Mouse (Mus musculus) cerebellum, postnatal 36 days (tissue): ENCODE data around the gene Rundc1.
"Not testable (repeated sequence)": the region's sequence is repeated elsewhere in the genome, so short reads cannot be mapped to it uniquely, and the experiment has no call there.

Experiments used
- DNase-seq, 2 experiments: peaks; one replicate each; pipeline ENCODE4 v3.0.0; 2021 to 2022; ENCODE audit warnings: mixed read lengths in 2 of 2

The Rundc1 gene

DNA sequence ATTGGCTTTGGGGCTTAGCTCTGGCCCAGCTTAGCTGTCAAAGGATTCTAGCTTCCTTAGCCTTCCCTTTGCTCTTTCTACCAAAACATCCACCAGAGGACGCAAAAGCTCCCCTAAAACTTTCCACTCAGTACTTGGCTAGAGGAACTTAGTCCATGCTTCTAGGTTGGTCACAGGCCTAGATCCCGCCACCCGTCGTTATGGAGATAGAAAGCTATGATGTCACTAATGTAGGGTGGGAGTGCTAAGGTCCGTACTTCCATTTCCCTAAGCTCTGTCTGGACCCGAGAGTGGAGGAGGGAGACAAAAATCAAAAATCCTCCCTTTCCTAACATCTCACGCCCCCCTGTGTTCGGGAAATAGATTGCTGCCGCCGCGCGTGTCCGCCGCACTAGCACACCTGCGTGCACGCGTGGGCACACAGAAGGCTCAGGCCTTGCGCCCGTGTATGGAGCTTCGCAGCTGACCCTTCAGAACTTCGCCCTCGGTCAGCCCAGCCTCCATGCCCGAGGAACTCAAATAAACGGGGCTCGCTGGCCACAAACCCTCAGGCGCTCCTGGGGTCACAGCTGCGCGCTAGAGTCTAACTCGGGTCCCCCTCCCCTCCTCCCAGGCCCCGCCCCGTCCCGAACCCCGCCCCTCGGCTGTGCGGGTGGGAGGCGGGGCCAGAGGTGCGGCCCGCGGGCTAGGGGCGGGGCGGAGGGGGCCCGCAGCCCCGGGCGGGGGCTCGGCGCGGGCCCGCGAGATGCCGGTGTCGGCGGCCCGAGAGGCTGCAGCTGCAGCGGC lies 42.8 kb downstream of the Rundc1 start:
- DNase-seq = peak; percentile 57 to 62

DNA sequence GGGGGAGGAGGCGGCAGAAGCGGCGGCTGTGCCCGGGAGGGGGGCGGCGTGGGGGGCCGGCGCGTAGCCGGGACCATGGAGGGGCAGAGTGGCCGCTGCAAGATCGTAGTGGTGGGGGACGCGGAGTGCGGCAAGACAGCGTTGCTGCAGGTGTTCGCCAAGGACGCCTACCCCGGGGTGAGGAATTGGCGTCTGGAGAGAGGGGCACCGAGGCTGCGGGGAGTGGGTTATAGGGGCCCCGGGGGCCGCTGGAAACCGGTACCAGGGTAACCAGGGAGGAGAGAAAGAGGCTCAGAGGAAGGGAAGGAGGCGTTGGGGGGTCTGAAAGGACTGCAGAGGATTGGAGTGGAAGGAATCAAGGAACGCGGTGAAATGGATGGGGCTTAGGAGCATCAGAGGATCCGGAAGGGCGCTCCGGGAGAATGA lies 43.4 kb downstream of the Rundc1 start:
- peak in 1 of 2 experiments; percentile 22 for DNase-seq

GRCm38 (mm10) chr11:101468731-101469130 lies 43.8 kb downstream of the Rundc1 start:
- DNase-seq = peak in 1 of 2 experiments; percentile 15

DNA sequence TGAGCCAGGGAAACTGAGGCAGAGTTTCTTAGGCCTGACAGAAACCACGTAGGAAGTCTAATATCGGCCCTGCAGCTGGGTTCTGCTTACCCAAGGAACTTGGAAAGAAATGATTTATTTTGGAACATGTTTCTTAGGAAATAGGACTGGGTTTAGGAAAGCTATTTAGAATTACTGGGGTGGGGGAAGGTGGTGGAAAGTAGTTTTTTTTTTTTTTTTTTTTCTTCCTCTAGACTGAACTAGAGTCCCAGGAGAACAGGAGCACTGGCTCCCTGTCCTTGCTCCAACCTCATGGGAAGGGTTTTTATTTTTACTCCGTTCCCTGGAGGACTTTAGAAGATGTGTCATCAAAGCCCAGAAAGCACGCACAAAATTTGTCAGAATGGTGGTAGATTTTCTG lies 44.3 kb downstream of the Rundc1 start:
- DNase-seq = no peak

- DNase-seq = no peak
These were observed 45.3 kb downstream of the Rundc1 start for GRCm38 (mm10) chr11:101470206-101470605.

GRCm38 (mm10) chr11:101471926-101472325 lies 47.0 kb downstream of the Rundc1 start:
- peak in 1 of 2 experiments; percentile 7 for DNase-seq

- DNase-seq = peak; percentile 7 to 22
These were observed 47.5 kb downstream of the Rundc1 start for GRCm38 (mm10) chr11:101472336-101472735.

- not testable (repeated sequence) for DNase-seq
These were observed 48.8 kb downstream of the Rundc1 start for GRCm38 (mm10) chr11:101473686-101474085.

GRCm38 (mm10) chr11:101474298-101474697 lies 49.4 kb downstream of the Rundc1 start:
- DNase-seq = no peak

GRCm38 (mm10) chr11:101476361-101476760 lies 51.5 kb downstream of the Rundc1 start:
- DNase-seq = not testable (repeated sequence)

DNA sequence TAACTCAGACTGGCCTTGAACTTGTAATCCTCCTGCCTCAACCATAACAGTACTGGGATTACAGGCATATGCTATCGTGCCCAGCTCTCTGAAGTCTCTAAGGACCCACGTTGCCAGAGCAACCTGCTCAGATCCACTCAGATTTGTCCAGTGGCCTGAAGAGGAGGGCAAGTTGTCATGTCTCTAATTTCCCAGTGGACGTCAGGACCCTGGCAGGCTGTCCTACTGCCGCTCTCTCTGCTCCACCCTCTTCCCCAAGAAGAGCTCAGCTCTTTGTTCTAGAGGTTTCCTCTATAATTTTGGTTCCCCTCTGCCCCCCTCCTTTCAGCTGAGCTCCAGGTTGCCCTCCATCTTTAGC lies 52.3 kb downstream of the Rundc1 start:
- no peak for DNase-seq

- no peak for DNase-seq
These were observed 52.8 kb downstream of the Rundc1 start for GRCm38 (mm10) chr11:101477552-101478211.

DNA sequence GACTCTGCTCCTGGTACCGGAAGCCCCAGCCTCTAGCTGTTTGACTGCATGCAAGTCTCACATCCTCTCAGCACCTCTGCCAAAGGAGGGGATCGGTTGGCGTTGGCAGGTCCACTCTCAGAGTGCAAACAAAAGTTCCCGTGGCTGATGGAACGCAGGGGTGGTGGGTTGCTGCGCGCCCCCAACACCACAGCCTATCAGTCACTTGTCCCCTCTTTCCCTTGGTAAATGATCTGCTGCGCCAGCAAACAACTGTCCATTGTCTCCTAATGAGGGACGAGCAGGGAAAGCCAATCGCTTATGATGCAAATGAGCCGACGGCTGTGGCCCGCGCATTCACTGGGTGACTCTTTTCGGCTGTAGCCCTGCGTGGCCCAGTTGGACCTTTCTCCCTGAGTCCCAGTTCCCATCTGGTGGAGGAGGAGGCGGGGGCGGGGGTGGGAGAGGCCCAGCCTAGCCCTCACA lies 54.3 kb downstream of the Rundc1 start:
- no peak for DNase-seq

- DNase-seq = no peak
These were observed 56.0 kb downstream of the Rundc1 start for GRCm38 (mm10) chr11:101480912-101481311.

DNA sequence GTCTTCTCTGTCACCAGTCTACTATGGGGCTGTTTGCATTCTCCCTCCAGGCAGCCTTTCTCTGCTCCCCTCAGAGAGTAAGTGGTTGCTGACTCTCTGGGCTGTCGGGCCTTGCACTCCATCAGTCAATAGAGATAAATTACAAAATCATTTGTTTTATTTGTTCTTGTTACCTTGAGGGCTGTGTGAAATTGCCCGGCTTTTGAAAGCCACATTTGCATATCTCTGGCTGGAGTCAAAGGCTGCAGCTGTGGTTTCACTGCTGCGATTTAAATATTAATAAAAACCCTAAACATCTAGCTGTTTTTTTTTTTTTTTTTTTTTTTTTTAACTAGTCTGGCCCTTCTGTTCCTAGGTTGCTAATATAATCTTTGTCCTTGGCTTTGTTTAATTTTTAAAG lies 58.9 kb downstream of the Rundc1 start:
- no peak for DNase-seq

DNA sequence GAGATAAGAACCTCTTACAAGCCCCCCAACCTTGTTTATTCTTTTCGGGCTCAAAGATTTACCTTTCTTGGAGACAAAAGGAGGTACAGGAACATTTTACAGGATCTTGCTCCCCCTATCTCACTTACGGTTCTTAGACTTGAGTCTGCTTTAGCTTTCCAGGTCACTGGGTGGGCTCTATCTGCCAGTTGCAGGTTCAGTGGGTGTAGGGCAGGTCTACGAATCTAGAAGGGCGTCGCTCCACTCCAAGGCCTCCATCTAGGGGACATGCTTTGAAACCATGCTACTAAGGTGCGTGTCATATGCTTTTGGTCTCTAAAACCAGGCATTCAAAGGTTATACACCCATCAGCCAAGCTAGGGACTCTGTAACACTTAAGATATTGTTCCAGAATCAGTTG lies 59.4 kb downstream of the Rundc1 start:
- DNase-seq = no peak

GRCm38 (mm10) chr11:101484814-101485213 lies 59.9 kb downstream of the Rundc1 start:
- DNase-seq = no peak
